Mouse (Mus musculus) spleen, adult 10 weeks (tissue): ENCODE results near the gene Prkx. TPM values are rescaled to one million over a fixed set of nuclear protein-coding genes. Genes with fewer than 3 reads are reported as not detected.

ENCODE experiments used
- polyA plus RNA-seq: library from polyadenylated mRNA; stranded (reverse); fragments of 350-450 nt; fragmentation: Illumina TruSeq; extraction: RNeasy Lipid Tissue Mini Kit (QIAGEN cat#74804); gene quantifications from one replicate; pipeline ENCODE4 v1.2.3, GENCODE M21; 2015; ENCODE audit warnings: low replicate concordance; ENCODE audit not compliant: insufficient read depth

The Prkx gene
- 34.5 TPM for polyA plus RNA-seq

GRCm38 (mm10) chrX:77796238-77796835 is at the start of gene Prkx:
Gene Prkx, minus strand, starts transcription at chrX:77796278.

Other genes with a start within 250 kb of the Prkx start
- gene Pbsn, start 57.3 kb upstream of the Prkx start, polyA plus RNA-seq: not detected
- gene Gm14744, start 68.5 kb upstream of the Prkx start, polyA plus RNA-seq: not detected
- not detected for gene 5430402E10Rik, start 128.8 kb upstream of the Prkx start, polyA plus RNA-seq